Mouse (Mus musculus): ENCODE data around the gene Kif1c.

GRCm38 (mm10) chr11:70686901-70687566, 13.3 kb upstream of the Kif1c start:
- TF ChIP-seq CTCF (IDR thresholded peaks at IDR 0.05; ENCODE audit: insufficient read depth, low read depth, low read length): no peak
- TF ChIP-seq POLR2A (IDR thresholded peaks at IDR 0.05; ENCODE audit: insufficient read depth, low read depth, low read length): no peak
